Mouse (Mus musculus) liver, postnatal 0 days (tissue): ENCODE data around the gene Tap2. TPM values are rescaled to one million over a fixed set of nuclear protein-coding genes. Genes with fewer than 3 reads are reported as not detected.

Experiments used
- ATAC-seq: fragments of 200-750 bp; cut with Nextera tagmentation; 2 replicates; pipeline ENCODE4 v1.8.0; 2017; ENCODE audit warnings: mild to moderate bottlenecking, moderate library complexity
- DNase-seq: peaks from one replicate; pipeline ENCODE4 v3.0.0-alpha.2; 2016
- H3K27ac ChIP-seq: fragments of 300-500 bp; sonication (generic); 2 replicates; pipeline ENCODE4 v1.5.1; 2014; ENCODE audit warnings: antibody characterized with exemption, moderate library complexity, mild to moderate bottlenecking, low read depth
- H3K27me3 ChIP-seq: fragments of 300-500 bp; sonication (generic); 2 replicates; pipeline ENCODE4 v1.6.1; 2014; ENCODE audit warnings: low read length, control low read depth, mixed read lengths; ENCODE audit not compliant: insufficient read depth
- H3K36me3 ChIP-seq: fragments of 300-500 bp; sonication (generic); replicated peaks from 2 replicates; pipeline ENCODE4 v1.6.1; 2014; ENCODE audit warnings: mild to moderate bottlenecking, control low read depth, low read length, moderate library complexity, mixed read lengths; ENCODE audit not compliant: insufficient read depth
- H3K4me1 ChIP-seq: fragments of 300-500 bp; sonication (generic); 2 replicates; pipeline ENCODE4 v1.6.1; 2014; ENCODE audit warnings: antibody characterized with exemption, mild to moderate bottlenecking, control low read depth; ENCODE audit not compliant: insufficient read depth
- H3K4me2 ChIP-seq: fragments of 300-500 bp; sonication (generic); 2 replicates; pipeline ENCODE4 v1.6.1; 2014; ENCODE audit warnings: low read depth, mild to moderate bottlenecking, low read length, moderate library complexity, mixed read lengths
- H3K4me3 ChIP-seq: fragments of 300-500 bp; sonication (generic); 2 replicates; pipeline ENCODE4 v1.5.1; 2014; ENCODE audit warnings: low read depth, low read length
- H3K9ac ChIP-seq: fragments of 300-500 bp; sonication (generic); replicated peaks from 2 replicates; pipeline ENCODE4 v1.6.1; 2014; ENCODE audit warnings: mild to moderate bottlenecking, moderate library complexity
- H3K9me3 ChIP-seq: fragments of 300-500 bp; sonication (generic); 2 replicates; pipeline ENCODE4 v1.6.1; 2016; ENCODE audit warnings: mild to moderate bottlenecking, control low read depth, low read length, mixed read lengths
- CTCF ChIP-seq: sonication (generic); IDR thresholded peaks from 2 replicates; pipeline ENCODE4 v1.5.1; 2016; ENCODE audit warnings: antibody characterized with exemption, low read depth
- EP300 ChIP-seq: IDR thresholded peaks from 2 replicates; pipeline ENCODE4 v1.6.1; 2016; ENCODE audit warnings: antibody characterized with exemption, low read depth, mild to moderate bottlenecking
- WGBS: fragments of 180-500 bp; shearing (Covaris S2); extraction: QIAGEN DNeasy Blood & Tissue Kit; methylation state at CpG from one replicate; pipeline ENCODE4 v1.1.7; 2014; ENCODE audit not compliant: insufficient replicate concordance; 5-methylcytosine and 5-hydroxymethylcytosine counted together
- polyA plus RNA-seq: library from polyadenylated mRNA; unstranded; fragments of >200 nt; fragmentation: Nextera tagmentation; extraction: Ambion mirVana; gene quantifications from 2 replicates; pipeline ENCODE4 v1.2.1, GENCODE M21; 2015

The Tap2 gene
- polyA plus RNA-seq, 1 experiment from 2014 or later, result 10.5 TPM

DNA sequence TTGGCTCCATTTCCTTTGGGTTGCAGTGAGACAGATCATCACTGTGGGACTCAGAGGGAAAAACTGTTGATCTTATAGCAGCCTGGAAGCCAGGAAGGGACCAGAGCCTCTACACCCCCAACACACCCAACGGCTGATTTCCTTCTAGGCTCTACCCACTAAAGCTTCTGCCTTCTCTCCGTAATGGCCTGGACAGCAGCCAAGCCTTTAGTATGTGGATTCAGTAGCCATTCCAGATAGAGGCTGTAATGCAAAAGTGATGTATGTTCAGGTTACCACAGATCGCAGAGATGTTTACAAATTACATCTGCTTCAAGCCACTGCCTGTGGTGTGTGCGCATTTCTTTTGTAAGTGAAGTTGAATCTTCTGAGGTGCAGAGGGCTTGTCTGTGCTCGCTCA is 57.2 kb downstream of the Tap2 start:
- WGBS, result 65% methylated on average over 5 of the region's 5 CpGs
- Histone ChIP-seq H3K4me3 (no peak overlapping the region), H3K9ac (no peak overlapping the region), H3K27me3 (peaks cover 40% of the 10 kb centered on the region), H3K4me2 (no peak overlapping the region), H3K4me1 (peaks cover 18% of the 10 kb centered on the region), H3K9me3 (no peaks in the 10 kb centered on the region), H3K27ac (no peak overlapping the region), H3K36me3 (no peaks in the 10 kb centered on the region)
- TF ChIP-seq CTCF (no peak), EP300 (no peak)
- DNase-seq (no peak), ATAC-seq (no peak)

DNA sequence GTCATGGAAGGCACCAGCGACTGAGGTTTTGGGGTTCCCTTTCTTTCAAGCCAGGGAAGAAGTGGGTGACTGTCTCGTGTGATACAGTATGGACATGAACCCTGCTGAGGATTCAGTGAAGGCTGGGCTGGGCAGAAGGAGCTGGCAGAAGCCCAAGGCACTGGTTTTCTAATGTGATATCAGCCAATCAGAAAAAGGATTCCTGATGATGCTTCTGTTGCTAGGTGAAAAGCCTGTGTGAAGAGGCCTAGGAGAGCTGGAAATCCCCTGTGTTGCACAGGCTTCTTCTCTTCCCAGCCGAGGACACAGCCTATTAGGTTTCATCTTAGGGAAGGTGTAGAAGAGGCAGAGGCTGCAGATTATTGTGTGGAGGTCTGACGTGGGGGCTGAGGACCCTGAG is 58.2 kb downstream of the Tap2 start:
- Histone ChIP-seq H3K9me3 (no peaks in the 10 kb centered on the region), H3K9ac (no peak overlapping the region), H3K4me3 (no peak overlapping the region), H3K27ac (no peak overlapping the region), H3K36me3 (no peaks in the 10 kb centered on the region), H3K4me1 (peaks cover 18% of the 10 kb centered on the region), H3K27me3 (peaks cover 41% of the 10 kb centered on the region), H3K4me2 (no peak overlapping the region)
- TF ChIP-seq EP300 (no peak), CTCF (no peak)
- peak; percentile 37 for DNase-seq
- WGBS, result 27% methylated on average over 4 of the region's 4 CpGs
- 0 out of 2 replicates have a peak, but pooled peaks have one; percentile 9 for ATAC-seq

GRCm38 (mm10) chr17:34263068-34263467 is 59.7 kb downstream of the Tap2 start:
- Histone ChIP-seq H3K27me3 (peaks cover 37% of the 10 kb centered on the region), H3K27ac (no peak overlapping the region), H3K4me2 (peak overlapping the region; percentile 95), H3K36me3 (no peaks in the 10 kb centered on the region), H3K9me3 (no peaks in the 10 kb centered on the region), H3K4me1 (peaks cover 18% of the 10 kb centered on the region), H3K4me3 (peak overlapping the region; percentile 65), H3K9ac (no peak overlapping the region)
- DNase-seq (peak; percentile 79), ATAC-seq (peak; percentile 78)
- TF ChIP-seq EP300 (no peak), CTCF (no peak)
- WGBS, result 3% methylated on average over 8 of the region's 8 CpGs

GRCm38 (mm10) chr17:34263811-34264371 is 60.6 kb downstream of the Tap2 start:
- Histone ChIP-seq H3K9me3 (no peaks in the 10 kb centered on the region), H3K4me3 (peak overlapping the region; percentile 65), H3K4me2 (peak overlapping the region; percentile 95), H3K27ac (no peak overlapping the region), H3K9ac (peak overlapping the region; percentile 66), H3K36me3 (no peaks in the 10 kb centered on the region), H3K27me3 (peaks cover 33% of the 10 kb centered on the region), H3K4me1 (peaks cover 18% of the 10 kb centered on the region)
- ATAC-seq, result peak; percentile 46; the same call in 1 of the 2 replicates
- TF ChIP-seq CTCF, result peak; percentile 41
- TF ChIP-seq EP300, result no peak
- 9% methylated on average over 14 of the region's 14 CpGs for WGBS
- peak; percentile 62 for DNase-seq

GRCm38 (mm10) chr17:34264452-34265351 is 61.4 kb downstream of the Tap2 start:
- no peaks in the 10 kb centered on the region for H3K36me3 ChIP-seq
- peaks cover 18% of the 10 kb centered on the region for H3K4me1 ChIP-seq
- 1% methylated on average over 81 of the region's 93 CpGs for WGBS
- peak overlapping the region; percentile 66 for H3K9ac ChIP-seq
- H3K27ac ChIP-seq, result no peak overlapping the region
- H3K27me3 ChIP-seq, result peaks cover 30% of the 10 kb centered on the region
- no peaks in the 10 kb centered on the region for H3K9me3 ChIP-seq
- H3K4me3 ChIP-seq, result peak overlapping the region; percentile 65
- peak overlapping the region; percentile 95 for H3K4me2 ChIP-seq
- ATAC-seq (peak; percentile 52), DNase-seq (peak; percentile 47)
- TF ChIP-seq CTCF (no peak), EP300 (no peak)

Other genes with a start within 250 kb of the Tap2 start
- 12.5 and 13.4 TPM in 2 replicates for gene Vps52, start 247.7 kb upstream of the Tap2 start, polyA plus RNA-seq
- 1,510 and 1,549 TPM in 2 replicates for gene Rps18, start 247.5 kb upstream of the Tap2 start, polyA plus RNA-seq
- gene H2-K1, start 203.2 kb upstream of the Tap2 start, polyA plus RNA-seq, result 274 and 288 TPM in 2 replicates
- 6.0 and 7.1 TPM in 2 replicates for gene Ring1, start 178.8 kb upstream of the Tap2 start, polyA plus RNA-seq
- 49.1 and 51.6 TPM in 2 replicates for gene H2-Ke6, start 175.5 kb upstream of the Tap2 start, polyA plus RNA-seq
- gene Slc39a7, start 171.8 kb upstream of the Tap2 start, polyA plus RNA-seq, result 41.3 and 43.4 TPM in 2 replicates
- 16.2 and 16.4 TPM in 2 replicates for gene Rxrb, start 171.7 kb upstream of the Tap2 start, polyA plus RNA-seq
- 0.21 and 0.47 TPM in 2 replicates for gene Col11a2, start 164.1 kb upstream of the Tap2 start, polyA plus RNA-seq
- gene H2-Oa, start 111.2 kb upstream of the Tap2 start, polyA plus RNA-seq, result 0.72 and 0.85 TPM in 2 replicates
- gene H2-DMa, start 84.0 kb upstream of the Tap2 start, polyA plus RNA-seq, result 9.7 and 11.9 TPM in 2 replicates
- 29.2 and 32.5 TPM in 2 replicates for gene Brd2, start 80.9 kb upstream of the Tap2 start, polyA plus RNA-seq
- 1.9 and 2.1 TPM in 2 replicates for gene H2-DMb2, start 60.2 kb upstream of the Tap2 start, polyA plus RNA-seq
- gene H2-DMb1, start 50.5 kb upstream of the Tap2 start, polyA plus RNA-seq, result 3.9 and 4.0 TPM in 2 replicates
- gene Tap1, start 16.0 kb upstream of the Tap2 start, polyA plus RNA-seq, result 8.8 and 9.3 TPM in 2 replicates
- 20.4 and 22.9 TPM in 2 replicates for gene Psmb9, start 15.8 kb upstream of the Tap2 start, polyA plus RNA-seq
- 49.7 and 51.6 TPM in 2 replicates for gene Psmb8, start 5.8 kb upstream of the Tap2 start, polyA plus RNA-seq
- gene H2-Ob, start 35.4 kb downstream of the Tap2 start, polyA plus RNA-seq, result 1.1 and 1.2 TPM in 2 replicates
- 22.7 and 24.9 TPM in 2 replicates for gene H2-Ab1, start 54.2 kb downstream of the Tap2 start, polyA plus RNA-seq
- 12.0 and 15.3 TPM in 2 replicates for gene H2-Aa, start 84.3 kb downstream of the Tap2 start, polyA plus RNA-seq
- 8.2 and 9.3 TPM in 2 replicates for gene H2-Eb1, start 102.3 kb downstream of the Tap2 start, polyA plus RNA-seq
- gene H2-Eb2, start 122.1 kb downstream of the Tap2 start, polyA plus RNA-seq, result not detected in 2 replicates
- not detected in 2 replicates for gene Btnl2, start 151.3 kb downstream of the Tap2 start, polyA plus RNA-seq
- not detected in 2 replicates for gene Btnl1, start 173.6 kb downstream of the Tap2 start, polyA plus RNA-seq
- gene BC051142, start 195.3 kb downstream of the Tap2 start, polyA plus RNA-seq, result 0.08 TPM in 1 of 2 replicates, not detected in the other